Mouse (Mus musculus) gonadal fat pad, adult 2 months (tissue): Measurements from ENCODE around the gene Cdc42bpg. TPM values are rescaled to one million over a fixed set of nuclear protein-coding genes. Genes with fewer than 3 reads are reported as not detected.
"Not testable (repeated sequence)": the region's sequence is repeated elsewhere in the genome, so short reads cannot be mapped to it uniquely, and the experiment has no call there.

Experiments used
- DNase-seq: peaks from one replicate; pipeline ENCODE4 v3.0.0-alpha.2; 2012; ENCODE audit warnings: low read depth
- polyA plus RNA-seq: library from polyadenylated mRNA; depleted of rRNA; stranded (reverse); fragments of >200 nt; gene quantifications from 2 replicates; pipeline ENCODE4 v1.2.3, GENCODE M21; 2012

The Cdc42bpg gene
- polyA plus RNA-seq, 1 experiment = 16.6 TPM

GRCm38 (mm10) chr19:6276426-6277421 lies 29.5 kb upstream of the Cdc42bpg start, which contains the start of gene Ehd1:
Ehd1 (plus strand) TSS chr19:6276725.
- no peak for DNase-seq

- peak; percentile 99 for DNase-seq
Observed at GRCm38 (mm10) chr19:6277661-6278438, 28.4 kb upstream of the Cdc42bpg start.

GRCm38 (mm10) chr19:6278439-6279073 lies 27.7 kb upstream of the Cdc42bpg start:
- no peak for DNase-seq

- DNase-seq = no peak
Observed at GRCm38 (mm10) chr19:6279481-6280144, 26.6 kb upstream of the Cdc42bpg start.

- DNase-seq = no peak
Observed at GRCm38 (mm10) chr19:6280554-6280953, 25.7 kb upstream of the Cdc42bpg start.

GRCm38 (mm10) chr19:6281122-6282020 lies 24.9 kb upstream of the Cdc42bpg start:
- DNase-seq = no peak

- no peak for DNase-seq
Observed at GRCm38 (mm10) chr19:6283001-6283400, 23.3 kb upstream of the Cdc42bpg start.

- DNase-seq = no peak
Observed at GRCm38 (mm10) chr19:6284502-6284901, 21.8 kb upstream of the Cdc42bpg start.

- DNase-seq = no peak
Observed at GRCm38 (mm10) chr19:6285226-6285625, 21.0 kb upstream of the Cdc42bpg start.

GRCm38 (mm10) chr19:6285632-6286433 lies 20.4 kb upstream of the Cdc42bpg start:
- DNase-seq = no peak

- no peak for DNase-seq
Observed at GRCm38 (mm10) chr19:6286434-6287401, 19.5 kb upstream of the Cdc42bpg start.

- DNase-seq = no peak
Observed at GRCm38 (mm10) chr19:6288236-6288894, 17.9 kb upstream of the Cdc42bpg start.

- DNase-seq = no peak
Observed at GRCm38 (mm10) chr19:6289696-6290238, 16.5 kb upstream of the Cdc42bpg start.

- not testable (repeated sequence) for DNase-seq
Observed at GRCm38 (mm10) chr19:6290720-6291116, 15.5 kb upstream of the Cdc42bpg start.

- no peak for DNase-seq
Observed at GRCm38 (mm10) chr19:6291117-6291781, 15.0 kb upstream of the Cdc42bpg start.

GRCm38 (mm10) chr19:6292262-6292661 lies 14.0 kb upstream of the Cdc42bpg start:
- DNase-seq = no peak

GRCm38 (mm10) chr19:6294301-6294700 lies 12.0 kb upstream of the Cdc42bpg start:
- DNase-seq = no peak
